13 mouse cellular contexts compared by ENCODE assay signal in the genomic region with DNA sequence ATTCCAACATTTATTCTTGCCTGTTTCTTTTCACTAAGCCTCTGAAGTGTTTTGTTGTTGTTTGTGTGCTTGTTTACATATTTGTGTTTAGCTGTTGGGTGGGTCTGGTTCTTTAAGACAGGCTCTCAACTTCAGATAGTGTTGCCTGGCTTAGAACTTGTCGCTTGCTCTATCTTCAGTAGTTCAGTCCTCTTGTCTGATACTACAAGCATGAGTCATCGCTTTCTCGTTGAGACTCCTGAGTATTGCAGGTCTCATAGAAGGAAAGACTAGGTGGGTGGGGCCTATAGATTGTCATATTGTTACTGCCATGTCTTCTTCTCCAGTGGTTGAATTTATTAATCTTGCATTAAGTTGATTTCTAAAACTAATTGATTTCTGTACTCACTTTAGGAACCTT.
"Had no signal": no experiment of that assay in that cellular context is flagged by ENCODE, and none has a peak within 500 bp of the region (broad histone marks: within the 10 kb centered on the region; RNA-seq: fewer than 3 reads in every experiment).

No protein-coding gene starts in this region.

- H3K27me3 ChIP-seq: kidney, embryonic 15.5 days; limb, embryonic 13.5 days; neural tube, embryonic 12.5 days had no signal

- H3K4me1 ChIP-seq: kidney, embryonic 15.5 days; midbrain, embryonic 10.5 days; neural tube, embryonic 12.5 days had no signal

- H3K9ac ChIP-seq: kidney, embryonic 15.5 days; limb, embryonic 13.5 days; liver, embryonic 14.5 days; neural tube, embryonic 12.5 days had no signal

- H3K27ac ChIP-seq: kidney, embryonic 15.5 days; limb, embryonic 13.5 days; liver, embryonic 14.5 days; midbrain, embryonic 10.5 days; neural tube, embryonic 12.5 days; stomach, postnatal 0 days had no signal

- H3K9me3 ChIP-seq: kidney, embryonic 15.5 days; limb, embryonic 13.5 days; midbrain, embryonic 10.5 days; neural tube, embryonic 12.5 days had no signal

- H3K4me2 ChIP-seq: kidney, embryonic 15.5 days; limb, embryonic 13.5 days; neural tube, embryonic 12.5 days had no signal

- H3K4me3 ChIP-seq: kidney, embryonic 15.5 days; limb, embryonic 13.5 days; midbrain, embryonic 10.5 days; neural tube, embryonic 12.5 days had no signal

- DNase-seq: kidney, postnatal 14 days; left cerebral cortex, postnatal 4 days; lung, adult 2 months; lung, postnatal 10 days; lung, postnatal 4 days; midbrain, embryonic 14.5 days; thymus, postnatal 4 days had no signal
